Mouse (Mus musculus) monocyte, adult 2 months (primary cell): ENCODE data around the gene Hnrnpd.

Experiments
- DNase-seq, 2 experiments: peaks; one replicate each; pipeline ENCODE4 v3.0.0; 2022; ENCODE audit warnings: low spot score in 2 of 2, low read depth in 1 of 2

Gene Hnrnpd

GRCm38 (mm10) chr5:99978699-99979442 lies at the start of gene Hnrnpd, which contains the start of gene 4930524J08Rik:
Hnrnpd (minus strand) TSS chr5:99978938.
4930524J08Rik (plus strand) TSS chr5:99979061.
- DNase-seq: peak; percentile 70 to 84

GRCm38 (mm10) chr5:100024868-100025267 lies 46.1 kb upstream of the Hnrnpd start:
- DNase-seq: no peak

- no peak for DNase-seq
Observed at GRCm38 (mm10) chr5:100024403-100024802, 45.7 kb upstream of the Hnrnpd start.

GRCm38 (mm10) chr5:100020089-100020488 lies 41.4 kb upstream of the Hnrnpd start:
- DNase-seq: no peak

- DNase-seq: no peak
Observed at GRCm38 (mm10) chr5:100012599-100012998, 33.9 kb upstream of the Hnrnpd start.

- DNase-seq: no peak
Observed at GRCm38 (mm10) chr5:100008485-100008884, 29.7 kb upstream of the Hnrnpd start.

- DNase-seq: no peak
Observed at GRCm38 (mm10) chr5:100007040-100007375, 28.3 kb upstream of the Hnrnpd start.

- DNase-seq: no peak
Observed at GRCm38 (mm10) chr5:100006324-100007039, 27.7 kb upstream of the Hnrnpd start.

GRCm38 (mm10) chr5:100005896-100006295 lies 27.2 kb upstream of the Hnrnpd start:
- no peak for DNase-seq

- no peak for DNase-seq
Observed at GRCm38 (mm10) chr5:100005431-100005830, 26.7 kb upstream of the Hnrnpd start.

GRCm38 (mm10) chr5:100003895-100004294 lies 25.2 kb upstream of the Hnrnpd start:
- no peak for DNase-seq

GRCm38 (mm10) chr5:100000500-100000899 lies 21.8 kb upstream of the Hnrnpd start:
- DNase-seq: no peak

GRCm38 (mm10) chr5:100000048-100000447 lies 21.3 kb upstream of the Hnrnpd start:
- no peak for DNase-seq

GRCm38 (mm10) chr5:99994680-99995079 lies 15.9 kb upstream of the Hnrnpd start:
- DNase-seq: no peak

- no peak for DNase-seq
Observed at GRCm38 (mm10) chr5:99994166-99994565, 15.4 kb upstream of the Hnrnpd start.

- DNase-seq: peak in 1 of 2 experiments; percentile 12
Observed at GRCm38 (mm10) chr5:99983452-99984061, 4.8 kb upstream of the Hnrnpd start.

- peak in 1 of 2 experiments; percentile 14 for DNase-seq
Observed at GRCm38 (mm10) chr5:99977516-99978301, 1.0 kb downstream of the Hnrnpd start.

- no peak for DNase-seq
Observed at GRCm38 (mm10) chr5:99976334-99976955, 2.3 kb downstream of the Hnrnpd start.

- no peak for DNase-seq
Observed at GRCm38 (mm10) chr5:99975776-99976175, 3.0 kb downstream of the Hnrnpd start.

GRCm38 (mm10) chr5:99975061-99975460 lies 3.7 kb downstream of the Hnrnpd start:
- DNase-seq: no peak

- no peak for DNase-seq
Observed at GRCm38 (mm10) chr5:99973941-99974340, 4.8 kb downstream of the Hnrnpd start.
